Mouse (Mus musculus) neural tube, embryonic 12.5 days (tissue): ENCODE results near the gene Gm35315. TPM values are rescaled to one million over a fixed set of nuclear protein-coding genes. Genes with fewer than 3 reads are reported as not detected.

ENCODE experiments used
- ATAC-seq: fragments of 200-750 bp; cut with Nextera tagmentation; 2 replicates; pipeline ENCODE4 v1.8.0; 2017; ENCODE audit warnings: low read depth, mild to moderate bottlenecking, moderate TSS enrichment, moderate library complexity; ENCODE audit not compliant: low FRiP score
- H3K27ac ChIP-seq: fragments of 300-500 bp; sonication (generic); 2 replicates; pipeline ENCODE4 v1.5.1; 2016
- H3K27me3 ChIP-seq: fragments of 300-500 bp; sonication (generic); replicated peaks from 2 replicates; pipeline ENCODE4 v1.6.1; 2016; ENCODE audit warnings: mild to moderate bottlenecking
- H3K36me3 ChIP-seq: fragments of 300-500 bp; sonication (generic); 2 replicates; pipeline ENCODE4 v1.6.1; 2016; ENCODE audit warnings: mild to moderate bottlenecking
- H3K4me1 ChIP-seq: fragments of 300-500 bp; sonication (generic); 2 replicates; pipeline ENCODE4 v1.6.1; 2016
- H3K4me2 ChIP-seq: fragments of 300-500 bp; sonication (generic); replicated peaks from 2 replicates; pipeline ENCODE4 v1.6.1; 2016; ENCODE audit warnings: mild to moderate bottlenecking
- H3K4me3 ChIP-seq: fragments of 300-500 bp; sonication (generic); 2 replicates; pipeline ENCODE4 v1.5.1; 2016
- H3K9ac ChIP-seq: fragments of 300-500 bp; sonication (generic); 2 replicates; pipeline ENCODE4 v1.6.1; 2016; ENCODE audit warnings: mild to moderate bottlenecking
- H3K9me3 ChIP-seq: fragments of 300-500 bp; sonication (generic); 2 replicates; pipeline ENCODE4 v1.6.1; 2016; ENCODE audit warnings: mild to moderate bottlenecking
- WGBS: fragments of 180-500 bp; shearing (Covaris S2); methylation state at CpG from one replicate; pipeline ENCODE4 v1.1.7; 2016; 5-methylcytosine and 5-hydroxymethylcytosine counted together
- polyA plus RNA-seq: library from polyadenylated mRNA; unstranded; fragments of >200 nt; fragmentation: Nextera tagmentation; extraction: Ambion mirVana; gene quantifications from 2 replicates; pipeline ENCODE4 v1.2.1, GENCODE M21; 2016

Gm35315 gene
- polyA plus RNA-seq, 1 experiment from 2014 or later = 0.65 TPM

GRCm38 (mm10) chr5:110107581-110108304 is 13.5 kb upstream of the Gm35315 start, which contains the start of gene Gtpbp6:
Gene Gtpbp6, minus strand, starts transcription at chr5:110108197.
- Histone ChIP-seq H3K4me2 (peak within 1 kb of the TSS; percentile 94), H3K27me3 (no peaks in the 10 kb centered on the region), H3K27ac (peak within 1 kb of the TSS; percentile 89; the same call in 1 of the 2 replicates), H3K36me3 (peaks cover 45% of the 10 kb centered on the region), H3K9ac (peak within 1 kb of the TSS; percentile 77), H3K4me3 (peak within 1 kb of the TSS; percentile 84), H3K9me3 (no peaks in the 10 kb centered on the region), H3K4me1 (peaks cover 13% of the 10 kb centered on the region)
- WGBS = under 1% methylated on average over 71 of the region's 71 CpGs
- ATAC-seq = peak; percentile 82

- 17% methylated on average over 41 of the region's 41 CpGs for WGBS
- peak overlapping the region; percentile 89; the same call in 1 of the 2 replicates for H3K27ac ChIP-seq
- no peaks in the 10 kb centered on the region for H3K9me3 ChIP-seq
- peaks cover 42% of the 10 kb centered on the region for H3K36me3 ChIP-seq
- H3K4me2 ChIP-seq = peak overlapping the region; percentile 94
- ATAC-seq = peak; percentile 18
- peak overlapping the region; percentile 84 for H3K4me3 ChIP-seq
- peak overlapping the region; percentile 77 for H3K9ac ChIP-seq
- peaks cover 14% of the 10 kb centered on the region for H3K4me1 ChIP-seq
- H3K27me3 ChIP-seq = no peaks in the 10 kb centered on the region; the same call in 1 of the 2 replicates
Measured at GRCm38 (mm10) chr5:110106901-110107564, 12.8 kb upstream of the Gm35315 start.

- Histone ChIP-seq H3K4me2 (peak overlapping the region; percentile 94), H3K27me3 (no peaks in the 10 kb centered on the region; the same call in 1 of the 2 replicates), H3K36me3 (peaks cover 38% of the 10 kb centered on the region), H3K27ac (no peak overlapping the region), H3K4me1 (peaks cover 21% of the 10 kb centered on the region), H3K4me3 (peak overlapping the region; percentile 84), H3K9me3 (no peaks in the 10 kb centered on the region), H3K9ac (peak overlapping the region; percentile 77)
- WGBS = 95% methylated on average over 26 of the region's 26 CpGs
- ATAC-seq = no peak
Measured at GRCm38 (mm10) chr5:110106140-110106871, 12.1 kb upstream of the Gm35315 start.

GRCm38 (mm10) chr5:110104616-110105380 is 10.6 kb upstream of the Gm35315 start:
- H3K4me2 ChIP-seq = no peak overlapping the region
- WGBS = 96% methylated on average over 36 of the region's 36 CpGs
- no peak for ATAC-seq
- H3K27ac ChIP-seq = no peak overlapping the region
- no peak overlapping the region for H3K9ac ChIP-seq
- peaks cover 5% of the 10 kb centered on the region; the same call in 1 of the 2 replicates for H3K27me3 ChIP-seq
- no peak overlapping the region for H3K4me3 ChIP-seq
- peaks cover 35% of the 10 kb centered on the region for H3K4me1 ChIP-seq
- no peaks in the 10 kb centered on the region for H3K9me3 ChIP-seq
- H3K36me3 ChIP-seq = peaks cover 38% of the 10 kb centered on the region

GRCm38 (mm10) chr5:110103901-110104615 is 9.8 kb upstream of the Gm35315 start:
- no peak overlapping the region for H3K27ac ChIP-seq
- H3K9me3 ChIP-seq = no peaks in the 10 kb centered on the region
- peaks cover 35% of the 10 kb centered on the region for H3K4me1 ChIP-seq
- H3K36me3 ChIP-seq = peaks cover 38% of the 10 kb centered on the region
- no peak overlapping the region for H3K4me2 ChIP-seq
- no peak overlapping the region for H3K9ac ChIP-seq
- no peak overlapping the region for H3K4me3 ChIP-seq
- no peak for ATAC-seq
- peaks cover 5% of the 10 kb centered on the region; the same call in 1 of the 2 replicates for H3K27me3 ChIP-seq
- WGBS = 96% methylated on average over 27 of the region's 27 CpGs

GRCm38 (mm10) chr5:110102853-110103625 is 8.8 kb upstream of the Gm35315 start:
- Histone ChIP-seq H3K36me3 (peaks cover 38% of the 10 kb centered on the region), H3K27me3 (peaks cover 5% of the 10 kb centered on the region; the same call in 1 of the 2 replicates), H3K9me3 (no peaks in the 10 kb centered on the region), H3K9ac (no peak overlapping the region), H3K4me3 (no peak overlapping the region), H3K27ac (no peak overlapping the region), H3K4me1 (peaks cover 35% of the 10 kb centered on the region), H3K4me2 (no peak overlapping the region)
- WGBS = 97% methylated on average over 19 of the region's 19 CpGs
- no peak for ATAC-seq

GRCm38 (mm10) chr5:110102429-110102828 is 8.2 kb upstream of the Gm35315 start:
- ATAC-seq = no peak
- Histone ChIP-seq H3K27ac (no peak overlapping the region), H3K36me3 (peaks cover 38% of the 10 kb centered on the region), H3K9me3 (no peaks in the 10 kb centered on the region), H3K4me3 (no peak overlapping the region), H3K9ac (no peak overlapping the region), H3K4me2 (no peak overlapping the region), H3K27me3 (peaks cover 5% of the 10 kb centered on the region; the same call in 1 of the 2 replicates), H3K4me1 (peaks cover 35% of the 10 kb centered on the region)
- WGBS = 91% methylated on average over 13 of the region's 13 CpGs

- 24% methylated on average over 34 of the region's 34 CpGs for WGBS
- Histone ChIP-seq H3K4me3 (peak overlapping the region; percentile 23), H3K27ac (no peak overlapping the region), H3K36me3 (peaks cover 38% of the 10 kb centered on the region), H3K27me3 (peaks cover 5% of the 10 kb centered on the region; the same call in 1 of the 2 replicates), H3K4me1 (peaks cover 32% of the 10 kb centered on the region), H3K9ac (0 out of 2 replicates have a peak overlapping the region, but pooled peaks have one; percentile 29), H3K9me3 (no peaks in the 10 kb centered on the region), H3K4me2 (peak overlapping the region; percentile 64)
- ATAC-seq = peak; percentile 26
Measured at GRCm38 (mm10) chr5:110101716-110102347, 7.6 kb upstream of the Gm35315 start.

- peak; percentile 32 for ATAC-seq
Measured at GRCm38 (mm10) chr5:110100921-110101631, 6.9 kb upstream of the Gm35315 start.

More at GRCm38 (mm10) chr5:110100921-110101631, 6.9 kb upstream of the Gm35315 start:
- Histone ChIP-seq H3K9me3 (no peaks in the 10 kb centered on the region), H3K4me1 (peaks cover 24% of the 10 kb centered on the region), H3K27ac (no peak overlapping the region), H3K4me3 (peak overlapping the region; percentile 23), H3K36me3 (peaks cover 34% of the 10 kb centered on the region), H3K9ac (0 out of 2 replicates have a peak overlapping the region, but pooled peaks have one; percentile 29), H3K4me2 (peak overlapping the region; percentile 64), H3K27me3 (peaks cover 5% of the 10 kb centered on the region; the same call in 1 of the 2 replicates)
- 1% methylated on average over 37 of the region's 37 CpGs for WGBS
